Mouse (Mus musculus): ENCODE measurements at regions not wholly inside any gene's neighbourhood (a gene's known extent, or its start where the extent isn't known, plus 50 kb on each side); places are given as distances from the start of the nearest gene placed in this dataset.

DNA sequence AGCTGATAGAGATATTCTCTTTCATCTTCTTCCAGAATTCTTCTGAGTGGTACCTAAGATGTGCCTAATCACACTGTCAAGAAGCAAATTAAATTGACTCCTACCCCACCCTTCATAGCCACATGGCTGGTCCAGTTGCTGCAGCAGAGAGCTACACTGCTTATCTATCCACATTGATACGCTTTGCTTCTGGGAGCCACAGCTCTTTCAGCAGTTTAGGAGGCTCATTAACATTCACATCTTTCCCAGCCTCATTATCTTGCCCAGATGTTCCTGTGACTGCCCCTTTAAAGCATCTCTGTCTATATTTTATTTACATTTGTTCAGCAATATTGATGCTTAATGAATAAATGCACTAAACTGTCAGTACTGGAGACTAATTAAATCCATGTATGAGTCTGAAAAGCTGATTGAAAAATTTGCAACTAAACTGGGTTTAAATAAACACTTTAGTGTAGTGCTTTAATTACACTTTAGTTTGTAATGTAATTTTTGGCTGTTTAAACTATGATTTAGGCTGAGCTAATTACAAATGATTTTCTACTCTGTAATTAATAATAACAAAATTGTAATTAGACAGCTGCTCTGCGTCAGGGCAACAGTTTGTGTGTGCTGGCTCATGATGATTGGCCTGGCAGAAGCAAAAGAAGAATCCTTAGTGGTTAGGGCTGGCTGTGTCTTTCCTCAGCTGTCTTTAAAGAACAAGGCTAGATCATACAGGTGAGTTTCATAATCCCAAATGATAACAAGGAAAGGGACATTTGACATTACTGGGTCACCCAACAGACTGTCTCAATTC lies 632.5 kb upstream of the Tle4 start:
- H3K4me2 ChIP-seq (ENCODE audit: low read depth, low read length, poor library complexity, severe bottlenecking), result no peak overlapping the region
- WGBS, result 66% methylated on average over 2 of the region's 2 CpGs
- no peak overlapping the region for H3K4me3 ChIP-seq (ENCODE audit: low read depth, low read length)
- H3K9ac ChIP-seq (replicated peaks; ENCODE audit: low read length, poor library complexity, severe bottlenecking), result no peak overlapping the region
- TF ChIP-seq CTCF (IDR thresholded peaks at IDR 0.05), result no peak
- no peak for ATAC-seq (ENCODE audit: low FRiP score)
- H3K9me3 ChIP-seq (ENCODE audit: low read length), result peaks cover 3% of the 10 kb centered on the region; the same call in 1 of the 2 replicates
- no peaks in the 10 kb centered on the region for H3K27me3 ChIP-seq (ENCODE audit: insufficient read depth, low read length)
- no peaks in the 10 kb centered on the region for H3K36me3 ChIP-seq (ENCODE audit: insufficient read depth, low read length)
- H3K27ac ChIP-seq (ENCODE audit: low read depth, low read length), result no peak overlapping the region
- no peaks in the 10 kb centered on the region for H3K4me1 ChIP-seq (ENCODE audit: insufficient read depth, low read length)
- peak; percentile 10 for DNase-seq (ENCODE audit: low spot score)

DNA sequence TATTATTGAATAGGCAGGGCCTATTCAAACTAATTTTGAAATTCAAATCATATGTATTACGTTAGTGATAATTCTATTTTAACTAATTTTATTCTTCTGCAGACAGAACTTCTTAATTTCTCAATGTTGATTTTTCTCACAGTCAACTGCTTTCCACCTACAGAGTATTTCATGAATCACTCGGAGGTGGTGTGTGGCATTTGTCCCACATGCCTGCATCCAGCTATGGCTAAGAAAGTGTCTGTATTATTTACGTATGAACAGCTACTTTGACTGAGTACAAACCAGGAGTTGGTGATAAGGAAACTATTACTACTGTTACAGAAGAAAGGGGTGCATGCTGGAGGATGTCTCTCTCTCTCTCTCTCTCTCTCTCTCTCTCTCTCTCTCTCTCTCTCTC lies 619.5 kb upstream of the Tle4 start:
- H3K4me3 ChIP-seq (ENCODE audit: low read depth, low read length), result no peak overlapping the region
- 90% methylated on average over 3 of the region's 3 CpGs for WGBS
- no peaks in the 10 kb centered on the region for H3K4me1 ChIP-seq (ENCODE audit: insufficient read depth, low read length)
- no peak overlapping the region for H3K9ac ChIP-seq (replicated peaks; ENCODE audit: low read length, poor library complexity, severe bottlenecking)
- TF ChIP-seq CTCF (IDR thresholded peaks at IDR 0.05), result no peak
- H3K27ac ChIP-seq (ENCODE audit: low read depth, low read length), result no peak overlapping the region
- no peaks in the 10 kb centered on the region for H3K27me3 ChIP-seq (ENCODE audit: insufficient read depth, low read length)
- no peaks in the 10 kb centered on the region for H3K9me3 ChIP-seq (ENCODE audit: low read length)
- ATAC-seq (ENCODE audit: low FRiP score) (no peak), DNase-seq (ENCODE audit: low spot score) (no peak)
- no peak overlapping the region for H3K4me2 ChIP-seq (ENCODE audit: low read depth, low read length, poor library complexity, severe bottlenecking)
- no peaks in the 10 kb centered on the region for H3K36me3 ChIP-seq (ENCODE audit: insufficient read depth, low read length)

DNA sequence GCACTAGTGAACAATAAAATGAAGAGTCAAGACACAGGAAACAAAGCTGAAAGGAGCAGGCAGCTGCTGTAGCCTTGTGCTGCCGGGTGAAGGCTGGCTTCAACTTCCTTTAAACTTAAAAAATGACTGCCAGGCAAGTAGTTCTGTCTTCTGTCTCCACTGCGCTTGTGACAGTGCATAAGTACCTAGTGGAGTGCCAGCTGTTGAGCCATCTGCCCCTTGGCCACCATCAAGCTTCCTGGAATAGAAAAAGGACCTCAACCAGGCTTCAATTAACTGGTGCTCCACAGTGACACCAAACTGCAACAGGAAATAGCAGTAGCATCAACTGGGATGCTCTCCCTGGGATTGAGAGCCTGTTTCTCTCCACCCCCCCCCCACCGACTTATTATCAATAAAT lies 616.8 kb upstream of the Tle4 start:
- no peak overlapping the region for H3K4me2 ChIP-seq (ENCODE audit: low read depth, low read length, poor library complexity, severe bottlenecking)
- H3K9me3 ChIP-seq (ENCODE audit: low read length), result no peaks in the 10 kb centered on the region
- WGBS, result 84% methylated on average over 3 of the region's 3 CpGs
- H3K9ac ChIP-seq (replicated peaks; ENCODE audit: low read length, poor library complexity, severe bottlenecking), result no peak overlapping the region
- no peak overlapping the region for H3K4me3 ChIP-seq (ENCODE audit: low read depth, low read length)
- H3K27ac ChIP-seq (ENCODE audit: low read depth, low read length), result no peak overlapping the region
- ATAC-seq (ENCODE audit: low FRiP score) (no peak), DNase-seq (ENCODE audit: low spot score) (peak; percentile 45)
- H3K36me3 ChIP-seq (ENCODE audit: insufficient read depth, low read length), result no peaks in the 10 kb centered on the region
- no peaks in the 10 kb centered on the region for H3K4me1 ChIP-seq (ENCODE audit: insufficient read depth, low read length)
- TF ChIP-seq CTCF (IDR thresholded peaks at IDR 0.05), result no peak
- no peaks in the 10 kb centered on the region for H3K27me3 ChIP-seq (ENCODE audit: insufficient read depth, low read length)

DNA sequence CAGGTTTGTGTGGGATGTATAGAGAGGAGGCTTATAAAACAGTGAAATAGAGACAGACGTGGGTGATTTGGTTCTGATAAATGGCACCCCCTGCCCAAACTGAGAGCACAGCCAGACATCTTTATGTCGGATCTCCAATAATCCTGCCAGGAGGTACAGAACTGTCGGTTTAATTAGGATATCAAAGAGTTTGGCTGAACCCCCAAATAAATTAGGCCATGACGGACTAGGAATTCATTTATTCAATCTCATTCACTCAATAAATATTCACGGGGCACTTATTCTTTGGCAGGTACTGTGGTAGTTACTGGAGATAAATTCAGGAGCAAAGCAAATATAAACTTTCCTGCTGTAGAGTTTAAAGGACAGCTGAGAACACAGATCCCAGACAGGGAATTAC lies 615.0 kb upstream of the Tle4 start:
- ATAC-seq (ENCODE audit: low FRiP score) (no peak), DNase-seq (ENCODE audit: low spot score) (no peak)
- WGBS, result 33% methylated on average over 5 of the region's 5 CpGs
- Histone ChIP-seq H3K4me2 (ENCODE audit: low read depth, low read length, poor library complexity, severe bottlenecking) (no peak overlapping the region), H3K9me3 (ENCODE audit: low read length) (no peaks in the 10 kb centered on the region), H3K27me3 (ENCODE audit: insufficient read depth, low read length) (no peaks in the 10 kb centered on the region), H3K4me3 (ENCODE audit: low read depth, low read length) (no peak overlapping the region), H3K36me3 (ENCODE audit: insufficient read depth, low read length) (no peaks in the 10 kb centered on the region), H3K27ac (ENCODE audit: low read depth, low read length) (no peak overlapping the region), H3K4me1 (ENCODE audit: insufficient read depth, low read length) (no peaks in the 10 kb centered on the region), H3K9ac (replicated peaks; ENCODE audit: low read length, poor library complexity, severe bottlenecking) (no peak overlapping the region)
- TF ChIP-seq CTCF (IDR thresholded peaks at IDR 0.05), result no peak

DNA sequence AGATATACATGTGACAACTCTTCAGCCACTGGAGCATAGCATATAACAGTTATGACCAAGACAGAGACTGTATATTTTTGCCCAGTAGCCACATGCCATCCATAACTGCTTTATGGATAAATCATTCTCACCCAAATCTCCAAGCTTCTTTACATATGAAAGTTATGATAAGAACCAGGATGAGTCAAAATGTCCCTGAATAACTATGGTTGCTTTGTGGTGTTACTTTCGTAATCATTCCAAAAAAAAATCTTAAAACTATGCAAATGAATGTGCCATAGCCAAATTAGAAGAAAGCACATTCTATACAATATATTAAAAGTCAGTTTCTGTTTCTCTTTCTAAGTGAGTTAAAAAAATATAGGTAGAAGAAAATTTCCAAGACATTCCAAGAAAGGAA lies 605.2 kb upstream of the Tle4 start:
- Histone ChIP-seq H3K4me1 (ENCODE audit: insufficient read depth, low read length) (no peaks in the 10 kb centered on the region; the same call in 1 of the 2 replicates), H3K4me3 (ENCODE audit: low read depth, low read length) (no peak overlapping the region), H3K9ac (replicated peaks; ENCODE audit: low read length, poor library complexity, severe bottlenecking) (no peak overlapping the region), H3K27ac (ENCODE audit: low read depth, low read length) (no peak overlapping the region), H3K27me3 (ENCODE audit: insufficient read depth, low read length) (no peaks in the 10 kb centered on the region), H3K36me3 (ENCODE audit: insufficient read depth, low read length) (no peaks in the 10 kb centered on the region), H3K9me3 (ENCODE audit: low read length) (no peaks in the 10 kb centered on the region), H3K4me2 (ENCODE audit: low read depth, low read length, poor library complexity, severe bottlenecking) (no peak overlapping the region)
- no peak for TF ChIP-seq CTCF (IDR thresholded peaks at IDR 0.05)
- ATAC-seq (ENCODE audit: low FRiP score) (no peak), DNase-seq (ENCODE audit: low spot score) (no peak)
- 98% methylated on average over 1 of the region's 1 CpGs for whole genome bisulfite sequencing

DNA sequence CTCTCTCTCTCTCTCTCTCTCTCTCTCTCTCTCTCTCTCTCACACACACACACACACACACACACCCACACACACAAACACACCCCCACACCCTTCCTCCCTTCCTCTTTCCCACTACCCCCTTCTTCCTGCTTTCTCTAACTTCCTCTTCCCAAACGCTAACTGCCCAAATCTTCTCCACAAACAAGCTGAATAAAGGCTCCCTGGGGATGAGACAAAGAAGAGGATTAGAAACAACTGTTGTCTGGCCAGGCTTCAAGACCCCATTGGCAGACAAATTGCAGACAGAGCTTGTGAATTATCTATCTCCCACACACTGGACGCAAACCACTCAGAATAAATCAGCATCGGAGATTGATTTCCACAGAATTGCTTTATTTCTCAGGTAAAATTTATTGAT lies 603.4 kb upstream of the Tle4 start:
- Histone ChIP-seq H3K36me3 (ENCODE audit: insufficient read depth, low read length) (no peaks in the 10 kb centered on the region), H3K27ac (ENCODE audit: low read depth, low read length) (no peak overlapping the region), H3K4me1 (ENCODE audit: insufficient read depth, low read length) (no peaks in the 10 kb centered on the region; the same call in 1 of the 2 replicates), H3K4me2 (ENCODE audit: low read depth, low read length, poor library complexity, severe bottlenecking) (no peak overlapping the region), H3K9me3 (ENCODE audit: low read length) (no peaks in the 10 kb centered on the region), H3K9ac (replicated peaks; ENCODE audit: low read length, poor library complexity, severe bottlenecking) (no peak overlapping the region), H3K27me3 (ENCODE audit: insufficient read depth, low read length) (no peaks in the 10 kb centered on the region), H3K4me3 (ENCODE audit: low read depth, low read length) (no peak overlapping the region)
- no peak for TF ChIP-seq CTCF (IDR thresholded peaks at IDR 0.05)
- 11% methylated on average over 3 of the region's 3 CpGs for WGBS
- peak; percentile 62 for DNase-seq (ENCODE audit: low spot score)
- no peak for ATAC-seq (ENCODE audit: low FRiP score)
